Mouse (Mus musculus): Measurements from ENCODE around the gene Rpp14. TPM values are rescaled to one million over a fixed set of nuclear protein-coding genes. Genes with fewer than 3 reads are reported as not detected.

Rpp14 gene
- total and polyA plus RNA-seq, 2 experiments = 5.4 to 18.8 TPM

GRCm38 (mm10) chr14:8062076-8062475, 18.1 kb upstream of the Rpp14 start:
- WGBS = 57% methylated on average over 3 of the region's 3 CpGs
- Histone ChIP-seq H3K4me3 (ENCODE audit: insufficient read depth, low read depth, low read length) (no peak overlapping the region), H3K27me3 (ENCODE audit: control insufficient read depth, insufficient read depth, low read length) (no peaks in the 10 kb centered on the region), H3K4me1 (ENCODE audit: control insufficient read depth, insufficient read depth, low read length) (no peaks in the 10 kb centered on the region), H3K36me3 (ENCODE audit: control insufficient read depth, insufficient read depth, low read length) (no peaks in the 10 kb centered on the region), H3K9ac (ENCODE audit: low read depth, low read length) (no peak overlapping the region), H3K27ac (replicated peaks; ENCODE audit: insufficient read depth, low read depth, low read length) (no peak overlapping the region), H3K79me2 (ENCODE audit: control insufficient read depth, insufficient read depth, low read length) (no peaks in the 10 kb centered on the region)
- TF ChIP-seq POLR2A (IDR thresholded peaks at IDR 0.05; ENCODE audit: extremely low read depth, insufficient read depth, low read length) = no peak
- TF ChIP-seq CTCF (IDR thresholded peaks at IDR 0.05; ENCODE audit: low read depth, low read length) = no peak
- no peak for DNase-seq (ENCODE audit: extremely low read depth, low read depth, low spot score)

- DNase-seq (ENCODE audit: extremely low read depth, low read depth, low spot score) = no peak
- Histone ChIP-seq H3K9ac (ENCODE audit: low read depth, low read length) (no peak overlapping the region), H3K36me3 (ENCODE audit: control insufficient read depth, insufficient read depth, low read length) (no peaks in the 10 kb centered on the region), H3K27me3 (ENCODE audit: control insufficient read depth, insufficient read depth, low read length) (no peaks in the 10 kb centered on the region), H3K79me2 (ENCODE audit: control insufficient read depth, insufficient read depth, low read length) (no peaks in the 10 kb centered on the region), H3K27ac (replicated peaks; ENCODE audit: insufficient read depth, low read depth, low read length) (no peak overlapping the region), H3K4me1 (ENCODE audit: control insufficient read depth, insufficient read depth, low read length) (no peaks in the 10 kb centered on the region), H3K4me3 (ENCODE audit: insufficient read depth, low read depth, low read length) (no peak overlapping the region)
- no peak for TF ChIP-seq POLR2A (IDR thresholded peaks at IDR 0.05; ENCODE audit: extremely low read depth, insufficient read depth, low read length)
- no peak for TF ChIP-seq CTCF (IDR thresholded peaks at IDR 0.05; ENCODE audit: low read depth, low read length)
- 78% methylated on average over 3 of the region's 3 CpGs for WGBS
Measured at GRCm38 (mm10) chr14:8062537-8063301, 17.4 kb upstream of the Rpp14 start.

GRCm38 (mm10) chr14:8063835-8064785, 16.1 kb upstream of the Rpp14 start:
- no peak overlapping the region for H3K4me3 ChIP-seq (ENCODE audit: insufficient read depth, low read depth, low read length)
- no peak overlapping the region for H3K27ac ChIP-seq (replicated peaks; ENCODE audit: insufficient read depth, low read depth, low read length)
- no peak for DNase-seq (ENCODE audit: extremely low read depth, low read depth, low spot score)
- no peaks in the 10 kb centered on the region for H3K36me3 ChIP-seq (ENCODE audit: control insufficient read depth, insufficient read depth, low read length)
- TF ChIP-seq CTCF (IDR thresholded peaks at IDR 0.05; ENCODE audit: low read depth, low read length) (no peak), POLR2A (IDR thresholded peaks at IDR 0.05; ENCODE audit: extremely low read depth, insufficient read depth, low read length) (no peak)
- H3K4me1 ChIP-seq (ENCODE audit: control insufficient read depth, insufficient read depth, low read length) = no peaks in the 10 kb centered on the region
- no peaks in the 10 kb centered on the region for H3K27me3 ChIP-seq (ENCODE audit: control insufficient read depth, insufficient read depth, low read length)
- no peak overlapping the region for H3K9ac ChIP-seq (ENCODE audit: low read depth, low read length)
- H3K79me2 ChIP-seq (ENCODE audit: control insufficient read depth, insufficient read depth, low read length) = no peaks in the 10 kb centered on the region
- 85% methylated on average over 8 of the region's 8 CpGs for WGBS

GRCm38 (mm10) chr14:8080718-8081117, 551 bp downstream of the Rpp14 start:
- Histone ChIP-seq H3K4me3 (ENCODE audit: insufficient read depth, low read depth, low read length) (peak overlapping the region; percentile 88), H3K36me3 (ENCODE audit: control insufficient read depth, insufficient read depth, low read length) (peaks cover 16% of the 10 kb centered on the region), H3K9ac (ENCODE audit: low read depth, low read length) (peak overlapping the region; percentile 92), H3K4me1 (ENCODE audit: control insufficient read depth, insufficient read depth, low read length) (peaks cover 5% of the 10 kb centered on the region), H3K27me3 (ENCODE audit: control insufficient read depth, insufficient read depth, low read length) (no peaks in the 10 kb centered on the region), H3K27ac (replicated peaks; ENCODE audit: insufficient read depth, low read depth, low read length) (peak overlapping the region; percentile 97), H3K79me2 (ENCODE audit: control insufficient read depth, insufficient read depth, low read length) (peaks cover 9% of the 10 kb centered on the region)
- 1% methylated on average over 11 of the region's 11 CpGs for WGBS
- DNase-seq (ENCODE audit: extremely low read depth, low read depth, low spot score) = no peak
- TF ChIP-seq POLR2A (IDR thresholded peaks at IDR 0.05; ENCODE audit: extremely low read depth, insufficient read depth, low read length) (no peak), CTCF (IDR thresholded peaks at IDR 0.05; ENCODE audit: low read depth, low read length) (no peak)

GRCm38 (mm10) chr14:8082949-8083348, 2.8 kb downstream of the Rpp14 start:
- 94% methylated on average over 1 of the region's 1 CpGs for WGBS
- no peak for DNase-seq (ENCODE audit: extremely low read depth, low read depth, low spot score)
- Histone ChIP-seq H3K4me3 (ENCODE audit: insufficient read depth, low read depth, low read length) (no peak overlapping the region), H3K36me3 (ENCODE audit: control insufficient read depth, insufficient read depth, low read length) (peaks cover 33% of the 10 kb centered on the region), H3K27me3 (ENCODE audit: control insufficient read depth, insufficient read depth, low read length) (no peaks in the 10 kb centered on the region), H3K9ac (ENCODE audit: low read depth, low read length) (no peak overlapping the region), H3K27ac (replicated peaks; ENCODE audit: insufficient read depth, low read depth, low read length) (no peak overlapping the region), H3K4me1 (ENCODE audit: control insufficient read depth, insufficient read depth, low read length) (peaks cover 5% of the 10 kb centered on the region), H3K79me2 (ENCODE audit: control insufficient read depth, insufficient read depth, low read length) (peaks cover 9% of the 10 kb centered on the region)
- TF ChIP-seq CTCF (IDR thresholded peaks at IDR 0.05; ENCODE audit: low read depth, low read length) (no peak), POLR2A (IDR thresholded peaks at IDR 0.05; ENCODE audit: extremely low read depth, insufficient read depth, low read length) (no peak)

Data from liver, adult 2 months (tissue).